Mouse (Mus musculus): ENCODE data around the gene Slc35e3. TPM values are rescaled to one million over a fixed set of nuclear protein-coding genes. Genes with fewer than 3 reads are reported as not detected.
"Not testable (repeated sequence)": the region's sequence is repeated elsewhere in the genome, so short reads cannot be mapped to it uniquely, and the experiment has no call there.

Gene Slc35e3
- total RNA-seq, 2 experiments from 2014 or later, result 6.3 to 6.6 TPM

GRCm38 (mm10) chr10:117752851-117753647 is 6.9 kb upstream of the Slc35e3 start:
- intact Hi-C loops (cut with DNase I), result no loop called here

GRCm38 (mm10) chr10:117752304-117752821 is 6.2 kb upstream of the Slc35e3 start:
- intact Hi-C loops (cut with DNase I), result no loop called here

More at GRCm38 (mm10) chr10:117752851-117753647, 6.9 kb upstream of the Slc35e3 start:
- no peak for DNase-seq

GRCm38 (mm10) chr10:117751744-117752143 is 5.6 kb upstream of the Slc35e3 start:
- no peak for DNase-seq
- intact Hi-C loops (cut with DNase I), result no loop called here

More at GRCm38 (mm10) chr10:117752304-117752821, 6.2 kb upstream of the Slc35e3 start:
- DNase-seq, result no peak

- intact Hi-C loops (cut with DNase I), result no loop called here
- no peak for DNase-seq
These were observed 5.1 kb upstream of the Slc35e3 start for GRCm38 (mm10) chr10:117751282-117751610.

GRCm38 (mm10) chr10:117750529-117751281 is 4.5 kb upstream of the Slc35e3 start:
- intact Hi-C loops (cut with DNase I), result no loop called here

GRCm38 (mm10) chr10:117749787-117750343 is 3.7 kb upstream of the Slc35e3 start:
- no peak for DNase-seq
- intact Hi-C loops (cut with DNase I), result no loop called here

More at GRCm38 (mm10) chr10:117750529-117751281, 4.5 kb upstream of the Slc35e3 start:
- DNase-seq, result no peak

- DNase-seq, result no peak
- intact Hi-C loops (cut with DNase I), result no loop called here
These were observed 3.0 kb upstream of the Slc35e3 start for GRCm38 (mm10) chr10:117749050-117749686.

- no peak for DNase-seq
- intact Hi-C loops (cut with DNase I), result no loop called here
These were observed 2.3 kb upstream of the Slc35e3 start for GRCm38 (mm10) chr10:117748276-117749049.

GRCm38 (mm10) chr10:117747711-117748110 is 1.5 kb upstream of the Slc35e3 start:
- intact Hi-C loops (cut with DNase I), result no loop called here
- DNase-seq, result no peak

- intact Hi-C loops (cut with DNase I), result not testable (repeated sequence)
- DNase-seq, result peak in 1 of 2 experiments; percentile 14
These were observed 432 bp downstream of the Slc35e3 start for GRCm38 (mm10) chr10:117745570-117746296.

- DNase-seq, result no peak
- intact Hi-C loops (cut with DNase I), result no loop called here
These were observed 2.2 kb downstream of the Slc35e3 start for GRCm38 (mm10) chr10:117743917-117744316.

GRCm38 (mm10) chr10:117743182-117743581 is 3.0 kb downstream of the Slc35e3 start:
- no peak for DNase-seq
- intact Hi-C loops (cut with DNase I), result no loop called here

GRCm38 (mm10) chr10:117742618-117743017 is 3.5 kb downstream of the Slc35e3 start:
- DNase-seq, result no peak
- intact Hi-C loops (cut with DNase I), result no loop called here

GRCm38 (mm10) chr10:117741698-117742475 is 4.3 kb downstream of the Slc35e3 start:
- intact Hi-C loops (cut with DNase I), result no loop called here
- no peak for DNase-seq

GRCm38 (mm10) chr10:117740921-117741320 is 5.2 kb downstream of the Slc35e3 start:
- no peak for DNase-seq
- intact Hi-C loops (cut with DNase I), result no loop called here

GRCm38 (mm10) chr10:117740171-117740570 is 6.0 kb downstream of the Slc35e3 start:
- intact Hi-C loops (cut with DNase I), result no loop called here
- no peak for DNase-seq

- intact Hi-C loops (cut with DNase I), result no loop called here
- DNase-seq, result no peak
These were observed 6.6 kb downstream of the Slc35e3 start for GRCm38 (mm10) chr10:117739648-117739948.

GRCm38 (mm10) chr10:117738928-117739647 is 7.1 kb downstream of the Slc35e3 start:
- intact Hi-C loops (cut with DNase I), result no loop called here
- DNase-seq, result no peak
